9 mouse cellular contexts compared by ENCODE assay signal in genomic region chr17:33757231-33757630, GRCm38 (mm10). TPM values are rescaled to one million over a fixed set of nuclear protein-coding genes. Genes with fewer than 3 reads are reported as not detected.
DNase-seq lines count a peak whose midpoint lies in the region; ATAC-seq and TF ChIP-seq lines count a peak whose summit lies in the region.
"Had no signal": no experiment of that assay in that cellular context is flagged by ENCODE, and none has a peak within 500 bp of the region (broad histone marks: within the 10 kb centered on the region; RNA-seq: fewer than 3 reads in every experiment).

No protein-coding gene starts in this region.

- no peak for TF ChIP-seq CTCF in cerebellum, adult 2 months (IDR thresholded peaks at IDR 0.05; ENCODE audit: borderline replicate concordance, insufficient read depth, low read depth, low read length)

- DNase-seq in cerebellum, adult 2 months = peak in 1 of 2 experiments; percentile 46
- no peak for DNase-seq in cerebellum, adult 9-10 months
- peak; percentile 14 for DNase-seq in thymus, postnatal 14 days
- no peak for DNase-seq in thymus, postnatal 10 days (ENCODE audit: low spot score in 2 of 2)
- DNase-seq in kidney, adult 8-10 months = peak; percentile 57 to 62
- no peak for DNase-seq in thymus, postnatal 4 days
- DNase-seq in frontal cortex, postnatal 36 days (ENCODE audit: low spot score in 2 of 2) = no peak

- peak overlapping the region; percentile 21; the same call in 1 of the 2 replicates for H3K4me2 ChIP-seq in neural tube, embryonic 13.5 days
- H3K4me2 ChIP-seq: embryonic facial prominence, embryonic 15.5 days had no signal

- no peak for TF ChIP-seq POLR2A in cerebellum, adult 2 months (IDR thresholded peaks at IDR 0.05; ENCODE audit: borderline replicate concordance, insufficient read depth, low read length)

- no peak for ATAC-seq in neural tube, embryonic 13.5 days (ENCODE audit: low read depth)

- H3K9me3 ChIP-seq in neural tube, embryonic 13.5 days = no peaks in the 10 kb centered on the region
- H3K9me3 ChIP-seq: embryonic facial prominence, embryonic 15.5 days had no signal

- no peak overlapping the region for H3K4me3 ChIP-seq in cerebellum, adult 2 months (replicated peaks; ENCODE audit: insufficient read depth, low read depth, low read length)
- H3K4me3 ChIP-seq in neural tube, embryonic 13.5 days = no peak overlapping the region
- H3K4me3 ChIP-seq: embryonic facial prominence, embryonic 15.5 days had no signal

- no peaks in the 10 kb centered on the region; the same call in 1 of the 2 replicates for H3K36me3 ChIP-seq in neural tube, embryonic 13.5 days
- H3K36me3 ChIP-seq: embryonic facial prominence, embryonic 15.5 days had no signal

- H3K27me3 ChIP-seq in cerebellum, adult 2 months (ENCODE audit: control insufficient read depth, insufficient read depth, low read length) = no peaks in the 10 kb centered on the region
- H3K27me3 ChIP-seq in neural tube, embryonic 13.5 days = no peaks in the 10 kb centered on the region
- H3K27me3 ChIP-seq: embryonic facial prominence, embryonic 15.5 days had no signal

- peaks cover 30% of the 10 kb centered on the region for H3K4me1 ChIP-seq in cerebellum, adult 2 months (ENCODE audit: control insufficient read depth, insufficient read depth, low read length)
- peaks cover 66% of the 10 kb centered on the region for H3K4me1 ChIP-seq in neural tube, embryonic 13.5 days (replicated peaks)

- H3K27ac ChIP-seq in cerebellum, adult 2 months (ENCODE audit: insufficient read depth, low read length) = peak overlapping the region; percentile 42
- H3K27ac ChIP-seq in neural tube, embryonic 13.5 days (replicated peaks) = peak overlapping the region; percentile 49; the same call in 1 of the 2 replicates
- H3K27ac ChIP-seq: embryonic facial prominence, embryonic 15.5 days had no signal

- peak overlapping the region; percentile 49; the same call in 1 of the 2 replicates for H3K9ac ChIP-seq in neural tube, embryonic 13.5 days
- H3K9ac ChIP-seq: embryonic facial prominence, embryonic 15.5 days had no signal

- 17% methylated on average over 4 of the region's 4 CpGs for WGBS in cerebellum, adult 2 months
- WGBS in neural tube, embryonic 13.5 days = 53% methylated on average over 4 of the region's 4 CpGs

RNA-seq across cellular contexts. Expression of gene Rab11b, which starts 3.1 kb away (rescaled TPM):
- 494 and 510 TPM in 2 replicates for polyA plus RNA-seq in cerebellum, adult 2 months (2012; rRNA removed)
- polyA plus RNA-seq in neural tube, embryonic 13.5 days (2015; fragmentation: Nextera tagmentation; extraction: Ambion mirVana) = 455 and 504 TPM in 2 replicates

RNA-seq across cellular contexts. Expression of gene Angptl4, which starts 24.4 kb away (rescaled TPM):
- polyA plus RNA-seq in cerebellum, adult 2 months (2012; rRNA removed) = 1.6 and 1.9 TPM in 2 replicates
- polyA plus RNA-seq in neural tube, embryonic 13.5 days (2015; fragmentation: Nextera tagmentation; extraction: Ambion mirVana) = 22.8 and 24.5 TPM in 2 replicates

RNA-seq across cellular contexts. Expression of gene March2, which starts 38.8 kb away (rescaled TPM):
- polyA plus RNA-seq in cerebellum, adult 2 months (2012; rRNA removed) = 157 and 171 TPM in 2 replicates
- polyA plus RNA-seq in neural tube, embryonic 13.5 days (2015; fragmentation: Nextera tagmentation; extraction: Ambion mirVana) = 68.2 and 74.9 TPM in 2 replicates

RNA-seq across cellular contexts. Expression of gene Kank3, which starts 53.1 kb away (rescaled TPM):
- 52.1 and 59.5 TPM in 2 replicates for polyA plus RNA-seq in cerebellum, adult 2 months (2012; rRNA removed)
- 36.2 and 40.3 TPM in 2 replicates for polyA plus RNA-seq in neural tube, embryonic 13.5 days (2015; fragmentation: Nextera tagmentation; extraction: Ambion mirVana)

Comparison
In these comparisons a context has a peak if more than half of its experiments do, and no peak if none do; other contexts are left out.
1. DNase-seq: peak in thymus, postnatal 14 days (single experiment) and kidney, adult 8-10 months (2 of 2); none in cerebellum, adult 9-10 months (single experiment), thymus, postnatal 10 days (0 of 2), thymus, postnatal 4 days (single experiment) and frontal cortex, postnatal 36 days (0 of 2).